In genomic region chr15:102705923-102706503, GRCm38 (mm10) we compare ENCODE assay signal across 17 mouse cellular contexts. TPM values are rescaled to one million over a fixed set of nuclear protein-coding genes. Genes with fewer than 3 reads are reported as not detected.
DNase-seq lines count a peak whose midpoint lies in the region; ATAC-seq lines count a peak whose summit lies in the region.
"Had no signal": no experiment of that assay in that cellular context is flagged by ENCODE, and none has a peak within 500 bp of the region (broad histone marks: within the 10 kb centered on the region; RNA-seq: fewer than 3 reads in every experiment).

No protein-coding gene starts in this region.

- peaks cover 17% of the 10 kb centered on the region for H3K4me1 ChIP-seq in forebrain, embryonic 12.5 days
- no peaks in the 10 kb centered on the region for H3K4me1 ChIP-seq in forebrain, embryonic 11.5 days (replicated peaks; ENCODE audit: control insufficient read depth, insufficient read depth, low read length)
- peaks cover 36% of the 10 kb centered on the region for H3K4me1 ChIP-seq in neural tube, embryonic 13.5 days (replicated peaks)
- H3K4me1 ChIP-seq in midbrain, embryonic 15.5 days, result peaks cover 16% of the 10 kb centered on the region
- H3K4me1 ChIP-seq: embryonic facial prominence, embryonic 12.5 days; heart, embryonic 12.5 days; lung, embryonic 15.5 days had no signal

- no peak overlapping the region for H3K9ac ChIP-seq in forebrain, embryonic 12.5 days
- H3K9ac ChIP-seq in forebrain, embryonic 11.5 days (ENCODE audit: low read length), result no peak overlapping the region
- H3K9ac ChIP-seq in neural tube, embryonic 13.5 days, result no peak overlapping the region
- H3K9ac ChIP-seq in midbrain, embryonic 15.5 days, result no peak overlapping the region
- H3K9ac ChIP-seq: embryonic facial prominence, embryonic 12.5 days; heart, embryonic 12.5 days; liver, embryonic 14.5 days; lung, embryonic 15.5 days had no signal

- WGBS in forebrain, embryonic 12.5 days, result 77% methylated on average over 7 of the region's 7 CpGs
- WGBS in forebrain, embryonic 11.5 days, result 83% methylated on average over 7 of the region's 7 CpGs
- 62% methylated on average over 7 of the region's 7 CpGs for WGBS in neural tube, embryonic 13.5 days
- WGBS in midbrain, embryonic 15.5 days, result 59% methylated on average over 7 of the region's 7 CpGs

- no peak overlapping the region for H3K4me3 ChIP-seq in forebrain, embryonic 12.5 days (replicated peaks)
- H3K4me3 ChIP-seq in forebrain, embryonic 11.5 days (ENCODE audit: low read depth, low read length), result no peak overlapping the region
- H3K4me3 ChIP-seq in neural tube, embryonic 13.5 days, result no peak overlapping the region
- no peak overlapping the region for H3K4me3 ChIP-seq in midbrain, embryonic 15.5 days
- H3K4me3 ChIP-seq: embryonic facial prominence, embryonic 12.5 days; heart, embryonic 12.5 days; lung, embryonic 15.5 days had no signal

- no peaks in the 10 kb centered on the region for H3K9me3 ChIP-seq in forebrain, embryonic 12.5 days
- no peaks in the 10 kb centered on the region for H3K9me3 ChIP-seq in forebrain, embryonic 11.5 days (ENCODE audit: control insufficient read depth, low read length)
- H3K9me3 ChIP-seq in neural tube, embryonic 13.5 days, result no peaks in the 10 kb centered on the region
- H3K9me3 ChIP-seq in midbrain, embryonic 15.5 days, result no peaks in the 10 kb centered on the region
- H3K9me3 ChIP-seq: embryonic facial prominence, embryonic 12.5 days; heart, embryonic 12.5 days; lung, embryonic 15.5 days had no signal

- peaks cover 42% of the 10 kb centered on the region for H3K36me3 ChIP-seq in forebrain, embryonic 12.5 days (replicated peaks)
- H3K36me3 ChIP-seq in forebrain, embryonic 11.5 days (ENCODE audit: control insufficient read depth, insufficient read depth, low read length), result no peaks in the 10 kb centered on the region
- H3K36me3 ChIP-seq in neural tube, embryonic 13.5 days, result peaks cover 44% of the 10 kb centered on the region
- peaks cover 35% of the 10 kb centered on the region for H3K36me3 ChIP-seq in midbrain, embryonic 15.5 days (replicated peaks)

- no peak for DNase-seq in forebrain, embryonic 11.5 days (ENCODE audit: low spot score)
- no peak for DNase-seq in neural tube, embryonic 10.5 days (ENCODE audit: extremely low spot score, low spot score)
- no peak for DNase-seq in frontal cortex, adult 2 months (ENCODE audit: extremely low spot score in 1 of 2, low spot score in 1 of 2)
- no peak for DNase-seq in thymus, postnatal 25 days
- DNase-seq: adrenal gland, adult 2 months; cerebellum, adult 9-10 months; lung, postnatal 4 days; right cerebral cortex, adult 18-20 months; thymus, postnatal 4 days had no signal

- 0 out of 2 replicates have a peak overlapping the region, but pooled peaks have one; percentile 42 for H3K27ac ChIP-seq in forebrain, embryonic 12.5 days
- H3K27ac ChIP-seq in forebrain, embryonic 11.5 days (ENCODE audit: low read depth, low read length), result no peak overlapping the region
- H3K27ac ChIP-seq in neural tube, embryonic 13.5 days (replicated peaks), result peak overlapping the region; percentile 73
- peak overlapping the region; percentile 54 for H3K27ac ChIP-seq in midbrain, embryonic 15.5 days
- H3K27ac ChIP-seq: embryonic facial prominence, embryonic 12.5 days; liver, embryonic 14.5 days; lung, embryonic 15.5 days had no signal

- no peak for ATAC-seq in forebrain, embryonic 12.5 days (ENCODE audit: low FRiP score)
- ATAC-seq in forebrain, embryonic 11.5 days (replicated peaks; ENCODE audit: low FRiP score), result no peak
- ATAC-seq in neural tube, embryonic 13.5 days (ENCODE audit: low read depth), result peak; percentile 37
- peak; percentile 53; the same call in 1 of the 2 replicates for ATAC-seq in midbrain, embryonic 15.5 days (replicated peaks)
- no peak for ATAC-seq in erythroblast, adult 5-6 weeks (replicated peaks; ENCODE audit: low FRiP score, poor library complexity, severe bottlenecking)

- H3K27me3 ChIP-seq in forebrain, embryonic 12.5 days, result peaks cover 27% of the 10 kb centered on the region
- H3K27me3 ChIP-seq in forebrain, embryonic 11.5 days (ENCODE audit: control insufficient read depth, insufficient read depth, low read length), result no peaks in the 10 kb centered on the region
- peaks cover 23% of the 10 kb centered on the region for H3K27me3 ChIP-seq in neural tube, embryonic 13.5 days
- H3K27me3 ChIP-seq in midbrain, embryonic 15.5 days (replicated peaks), result no peaks in the 10 kb centered on the region
- H3K27me3 ChIP-seq: embryonic facial prominence, embryonic 12.5 days; heart, embryonic 12.5 days; lung, embryonic 15.5 days had no signal

- H3K4me2 ChIP-seq in forebrain, embryonic 12.5 days, result no peak overlapping the region
- H3K4me2 ChIP-seq in forebrain, embryonic 11.5 days (ENCODE audit: low read depth, low read length, severe bottlenecking), result no peak overlapping the region
- no peak overlapping the region for H3K4me2 ChIP-seq in neural tube, embryonic 13.5 days
- no peak overlapping the region for H3K4me2 ChIP-seq in midbrain, embryonic 15.5 days
- H3K4me2 ChIP-seq: embryonic facial prominence, embryonic 12.5 days; heart, embryonic 12.5 days; lung, embryonic 15.5 days had no signal

RNA-seq across cellular contexts. Expression of gene Calcoco1, which starts 16.0 kb away (rescaled TPM):
- 38.8 and 42.7 TPM in 2 replicates for polyA plus RNA-seq in forebrain, embryonic 12.5 days (2016; fragmentation: Nextera tagmentation; extraction: Ambion mirVana)
- 30.4 and 31.1 TPM in 2 replicates for polyA plus RNA-seq in forebrain, embryonic 11.5 days (2014; fragmentation: Nextera tagmentation; extraction: Ambion mirVana)
- 35.7 and 41.9 TPM in 2 replicates for polyA plus RNA-seq in neural tube, embryonic 13.5 days (2015; fragmentation: Nextera tagmentation; extraction: Ambion mirVana)
- polyA plus RNA-seq in midbrain, embryonic 15.5 days (2015; fragmentation: Nextera tagmentation; extraction: Ambion mirVana), result 41.9 and 43.0 TPM in 2 replicates
- 64.9 and 69.7 TPM in 2 replicates for polyA plus RNA-seq in frontal cortex, adult 2 months (2012; rRNA removed)
- total RNA-seq in erythroblast, adult 5-6 weeks (2015; ENCODE audit: low replicate concordance), result 122 and 194 TPM in 2 replicates
- total RNA-seq in erythroblast, adult 5-6 weeks (2017; ENCODE audit: low replicate concordance), result 216 and 452 TPM in 2 replicates

RNA-seq across cellular contexts. Expression of gene Atp5g2, which starts 33.9 kb away (rescaled TPM):
- 67.4 and 67.5 TPM in 2 replicates for polyA plus RNA-seq in forebrain, embryonic 12.5 days (2016; fragmentation: Nextera tagmentation; extraction: Ambion mirVana)
- 52.7 and 58.4 TPM in 2 replicates for polyA plus RNA-seq in forebrain, embryonic 11.5 days (2014; fragmentation: Nextera tagmentation; extraction: Ambion mirVana)
- 45.9 and 48.1 TPM in 2 replicates for polyA plus RNA-seq in neural tube, embryonic 13.5 days (2015; fragmentation: Nextera tagmentation; extraction: Ambion mirVana)
- polyA plus RNA-seq in midbrain, embryonic 15.5 days (2015; fragmentation: Nextera tagmentation; extraction: Ambion mirVana), result 39.5 and 43.4 TPM in 2 replicates
- polyA plus RNA-seq in frontal cortex, adult 2 months (2012; rRNA removed), result 322 and 324 TPM in 2 replicates
- total RNA-seq in erythroblast, adult 5-6 weeks (2015; ENCODE audit: low replicate concordance), result 22.6 and 29.2 TPM in 2 replicates
- 9.0 and 15.5 TPM in 2 replicates for total RNA-seq in erythroblast, adult 5-6 weeks (2017; ENCODE audit: low replicate concordance)

Comparison
In these comparisons a context has a peak if more than half of its experiments do, and no peak if none do; other contexts are left out.
1. ATAC-seq: peak in neural tube, embryonic 13.5 days (single experiment) and midbrain, embryonic 15.5 days (single experiment); none in forebrain, embryonic 12.5 days (single experiment), forebrain, embryonic 11.5 days (single experiment) and erythroblast, adult 5-6 weeks (single experiment).